Mouse (Mus musculus) spleen, adult 2 months (tissue): ENCODE results near the gene Cars.
"Not testable (repeated sequence)": the region's sequence is repeated elsewhere in the genome, so short reads cannot be mapped to it uniquely, and the experiment has no call there.

Source experiments
- CTCF ChIP-seq: fragments of 200-500 bp; IDR thresholded peaks from 2 replicates; pipeline ENCODE4 v1.5.1; 2011; ENCODE audit warnings: mild to moderate bottlenecking, inconsistent platforms; ENCODE audit not compliant: insufficient read depth, insufficient read length, insufficient replicate concordance; ENCODE audit errors: extremely low read depth
- POLR2A ChIP-seq: fragments of 200-500 bp; IDR thresholded peaks from 2 replicates; pipeline ENCODE4 v1.6.1; 2011; ENCODE audit warnings: low read depth, low read length, inconsistent platforms

DNA sequence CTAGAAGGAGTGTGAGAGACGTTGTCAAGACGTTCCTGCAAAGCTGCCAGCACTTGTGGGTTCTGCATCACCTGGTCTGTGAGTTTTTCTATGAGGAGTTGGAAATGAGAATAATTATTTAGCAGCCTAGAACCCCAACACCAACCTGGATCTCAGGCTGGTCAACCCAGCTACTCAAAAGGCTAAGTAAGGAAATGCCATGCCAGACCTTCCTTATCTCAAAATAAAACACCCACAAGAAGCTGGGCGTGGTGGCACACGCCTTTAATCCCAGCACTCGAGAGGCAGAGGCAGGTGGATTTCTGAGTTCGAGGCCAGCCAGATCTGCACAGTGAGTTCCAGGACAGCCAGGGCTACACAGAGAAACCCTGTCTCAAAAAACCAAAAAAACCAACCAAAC, 61.7 kb downstream of the Cars start:
- TF ChIP-seq POLR2A, CTCF: not testable (repeated sequence)
